Mouse (Mus musculus) heart, embryonic 10.5 days (tissue): ENCODE results near the gene Syt7. TPM values are rescaled to one million over a fixed set of nuclear protein-coding genes. Genes with fewer than 3 reads are reported as not detected.

ENCODE experiments used
- DNase-seq: peaks from one replicate; pipeline ENCODE4 v3.0.0-alpha.2; 2017; ENCODE audit warnings: low spot score
- H3K27ac ChIP-seq: fragments of 300-500 bp; sonication (generic); 2 replicates; pipeline ENCODE4 v1.5.1; 2016; ENCODE audit warnings: mild to moderate bottlenecking
- H3K27me3 ChIP-seq: fragments of 300-500 bp; sonication (generic); 2 replicates; pipeline ENCODE4 v1.6.1; 2016; ENCODE audit warnings: mild to moderate bottlenecking; ENCODE audit not compliant: poor library complexity, insufficient read depth, severe bottlenecking
- H3K36me3 ChIP-seq: fragments of 300-500 bp; sonication (generic); 2 replicates; pipeline ENCODE4 v1.6.1; 2016; ENCODE audit warnings: mild to moderate bottlenecking, moderate library complexity
- H3K4me1 ChIP-seq: fragments of 300-500 bp; sonication (generic); 2 replicates; pipeline ENCODE4 v1.6.1; 2016; ENCODE audit warnings: mild to moderate bottlenecking
- H3K4me3 ChIP-seq: fragments of 300-500 bp; sonication (generic); 2 replicates; pipeline ENCODE4 v1.5.1; 2016; ENCODE audit warnings: mild to moderate bottlenecking, moderate library complexity
- H3K9me3 ChIP-seq: fragments of 300-500 bp; sonication (generic); 2 replicates; pipeline ENCODE4 v1.6.1; 2016; ENCODE audit warnings: mild to moderate bottlenecking, moderate library complexity
- WGBS: fragments of 180-500 bp; shearing (Covaris S2); methylation state at CpG from one replicate; pipeline ENCODE4 v1.1.7; 2016; 5-methylcytosine and 5-hydroxymethylcytosine counted together
- polyA plus RNA-seq: library from polyadenylated mRNA; unstranded; fragments of >200 nt; fragmentation: Nextera tagmentation; extraction: Ambion mirVana; gene quantifications from 2 replicates; pipeline ENCODE4 v1.2.1, GENCODE M21; 2016

Syt7 gene
- polyA plus RNA-seq, 1 experiment from 2014 or later = 0.35 TPM

DNA sequence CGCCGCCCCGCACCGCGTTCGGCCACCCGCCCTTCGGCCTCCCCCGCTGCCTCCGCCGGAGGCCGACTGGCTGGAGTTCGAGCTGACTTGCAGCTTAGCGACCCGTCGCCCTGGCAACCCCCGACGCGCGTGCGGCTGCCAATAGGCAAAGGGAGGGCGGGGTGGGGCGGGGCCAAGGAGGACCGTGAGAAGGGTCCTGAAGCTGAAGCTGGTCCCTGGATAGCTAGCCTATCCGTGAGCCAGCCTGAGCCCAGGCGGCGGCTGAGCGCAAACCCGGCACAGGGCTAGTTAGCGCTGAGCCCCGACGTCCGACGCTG lies 68.6 kb downstream of the Syt7 start:
- Histone ChIP-seq H3K4me1 (peaks cover 21% of the 10 kb centered on the region), H3K4me3 (peak overlapping the region; percentile 64), H3K9me3 (no peaks in the 10 kb centered on the region), H3K27ac (peak overlapping the region; percentile 22; the same call in 1 of the 2 replicates), H3K27me3 (peaks cover 100% of the 10 kb centered on the region), H3K36me3 (no peaks in the 10 kb centered on the region)
- DNase-seq = peak; percentile 94
- WGBS = 1% methylated on average over 28 of the region's 34 CpGs

DNA sequence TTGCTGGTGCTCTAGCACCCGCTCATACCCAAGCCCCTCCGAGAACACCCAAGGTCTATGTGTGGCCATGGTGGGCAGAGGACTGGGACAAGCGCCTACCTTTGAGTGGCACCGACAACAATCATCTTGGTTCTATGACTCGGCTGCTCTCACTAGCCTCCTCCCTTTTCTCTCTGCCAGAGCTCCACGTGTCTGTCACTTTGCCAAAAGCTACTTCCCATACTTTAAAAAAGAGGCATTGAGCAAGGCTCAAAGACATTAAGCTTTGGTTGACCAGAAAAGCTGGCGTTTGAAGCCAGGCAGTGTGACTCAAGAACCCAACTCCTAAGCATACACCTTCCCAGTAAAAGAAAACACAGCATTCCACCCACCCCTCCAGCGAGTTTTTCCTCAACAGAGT lies 69.2 kb downstream of the Syt7 start:
- 26% methylated on average over 8 of the region's 8 CpGs for WGBS
- DNase-seq = no peak
- Histone ChIP-seq H3K9me3 (no peaks in the 10 kb centered on the region), H3K27me3 (peaks cover 100% of the 10 kb centered on the region), H3K27ac (no peak overlapping the region), H3K36me3 (no peaks in the 10 kb centered on the region), H3K4me3 (peak overlapping the region; percentile 64; the same call in 1 of the 2 replicates), H3K4me1 (peaks cover 24% of the 10 kb centered on the region)

DNA sequence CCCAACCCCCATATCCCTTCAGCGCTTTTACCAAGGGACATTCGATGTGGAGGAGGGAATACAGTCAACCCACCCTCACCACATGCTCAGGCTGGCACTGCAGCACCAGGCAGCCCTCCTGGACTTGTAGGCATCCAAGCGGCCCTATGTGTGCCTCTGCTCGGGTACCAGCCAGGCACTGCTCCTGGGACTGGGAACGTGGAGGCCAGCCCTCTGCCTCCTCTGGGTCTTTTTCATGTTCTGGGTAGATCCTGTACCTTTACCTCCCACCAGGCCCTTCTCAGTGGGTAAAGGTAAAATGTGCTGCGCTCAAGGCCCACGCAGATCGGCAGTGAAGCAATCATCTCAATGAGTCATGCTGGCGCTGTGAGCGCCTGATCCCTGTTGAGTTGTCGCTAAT lies 71.0 kb downstream of the Syt7 start:
- 28% methylated on average over 11 of the region's 11 CpGs for WGBS
- H3K4me1 ChIP-seq = peaks cover 24% of the 10 kb centered on the region
- no peaks in the 10 kb centered on the region for H3K9me3 ChIP-seq
- no peaks in the 10 kb centered on the region for H3K36me3 ChIP-seq
- DNase-seq = no peak
- H3K27ac ChIP-seq = no peak overlapping the region
- H3K4me3 ChIP-seq = no peak overlapping the region
- peaks cover 98% of the 10 kb centered on the region for H3K27me3 ChIP-seq

- peaks cover 20% of the 10 kb centered on the region for H3K4me1 ChIP-seq
- H3K27ac ChIP-seq = no peak overlapping the region
- H3K36me3 ChIP-seq = no peaks in the 10 kb centered on the region
- H3K27me3 ChIP-seq = peaks cover 94% of the 10 kb centered on the region
- H3K9me3 ChIP-seq = no peaks in the 10 kb centered on the region
- 39% methylated on average over 7 of the region's 7 CpGs for WGBS
- DNase-seq = no peak
- no peak overlapping the region for H3K4me3 ChIP-seq
These were observed 72.7 kb downstream of the Syt7 start for GRCm38 (mm10) chr19:10461584-10461983.

- DNase-seq = no peak
- Histone ChIP-seq H3K36me3 (no peaks in the 10 kb centered on the region), H3K4me3 (no peak overlapping the region), H3K9me3 (no peaks in the 10 kb centered on the region), H3K27me3 (peaks cover 86% of the 10 kb centered on the region), H3K27ac (no peak overlapping the region), H3K4me1 (peaks cover 13% of the 10 kb centered on the region)
- 36% methylated on average over 4 of the region's 4 CpGs for WGBS
These were observed 75.5 kb downstream of the Syt7 start for GRCm38 (mm10) chr19:10464427-10464826.

DNA sequence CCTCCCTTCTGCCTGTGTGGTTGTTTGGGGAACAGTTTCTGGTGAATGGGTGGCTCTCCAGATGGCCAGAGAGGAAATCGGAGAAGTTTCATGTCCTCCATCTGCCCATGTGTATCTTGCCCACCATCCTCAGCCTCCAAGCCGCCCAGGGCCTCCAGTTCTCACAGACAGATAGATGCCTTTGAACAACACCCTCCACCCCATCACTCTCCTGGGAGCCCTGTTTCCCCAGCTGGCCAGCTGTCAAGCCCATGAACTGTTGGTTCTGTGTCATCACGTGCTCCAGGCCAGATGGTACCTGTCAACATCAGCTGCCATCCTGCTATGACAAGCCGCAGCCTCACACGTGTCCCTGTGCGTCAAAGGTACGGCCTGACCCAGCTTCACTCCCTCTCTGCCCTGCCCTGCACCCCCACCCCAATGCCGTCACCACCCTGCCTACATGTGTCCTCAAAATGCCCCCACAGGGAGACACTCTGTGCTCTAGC lies 80.3 kb downstream of the Syt7 start:
- DNase-seq = no peak
- no peaks in the 10 kb centered on the region for H3K36me3 ChIP-seq
- H3K27me3 ChIP-seq = peaks cover 67% of the 10 kb centered on the region
- H3K4me1 ChIP-seq = peaks cover 19% of the 10 kb centered on the region
- no peak overlapping the region for H3K27ac ChIP-seq
- H3K9me3 ChIP-seq = no peaks in the 10 kb centered on the region
- WGBS = 53% methylated on average over 8 of the region's 8 CpGs
- no peak overlapping the region for H3K4me3 ChIP-seq

- Histone ChIP-seq H3K36me3 (no peaks in the 10 kb centered on the region), H3K4me1 (peaks cover 19% of the 10 kb centered on the region), H3K9me3 (no peaks in the 10 kb centered on the region), H3K27ac (no peak overlapping the region), H3K27me3 (peaks cover 73% of the 10 kb centered on the region), H3K4me3 (no peak overlapping the region)
- WGBS = 64% methylated on average over 3 of the region's 3 CpGs
- no peak for DNase-seq
These were observed 84.1 kb downstream of the Syt7 start for GRCm38 (mm10) chr19:10472958-10473357.

GRCm38 (mm10) chr19:10473779-10474178 lies 84.9 kb downstream of the Syt7 start:
- Histone ChIP-seq H3K9me3 (no peaks in the 10 kb centered on the region), H3K4me1 (peaks cover 18% of the 10 kb centered on the region), H3K36me3 (no peaks in the 10 kb centered on the region), H3K27ac (no peak overlapping the region), H3K27me3 (peaks cover 79% of the 10 kb centered on the region), H3K4me3 (no peak overlapping the region)
- no peak for DNase-seq
- 24% methylated on average over 6 of the region's 6 CpGs for WGBS

DNA sequence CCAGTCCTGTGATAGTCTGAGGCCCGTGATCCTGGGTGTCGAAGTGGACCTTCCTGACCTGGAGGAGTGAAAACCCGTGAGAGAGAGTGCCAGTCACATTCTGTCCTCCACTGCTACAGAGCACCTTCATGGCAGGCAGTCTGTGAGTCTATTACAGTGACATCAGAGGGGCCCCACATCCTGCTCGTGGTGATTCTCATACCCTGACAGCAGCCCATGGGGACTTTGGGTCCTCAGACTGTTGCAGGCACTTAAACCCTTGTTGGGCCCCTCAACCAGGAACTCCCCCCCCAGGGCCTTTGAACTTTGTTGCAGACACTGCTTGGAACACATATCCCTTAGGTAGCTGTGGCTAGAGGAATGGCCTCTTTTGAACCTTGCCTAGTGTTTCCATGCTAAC lies 90.7 kb downstream of the Syt7 start:
- H3K36me3 ChIP-seq = no peaks in the 10 kb centered on the region
- peaks cover 81% of the 10 kb centered on the region for H3K27me3 ChIP-seq
- no peaks in the 10 kb centered on the region for H3K9me3 ChIP-seq
- whole genome bisulfite sequencing = 54% methylated on average over 4 of the region's 4 CpGs
- DNase-seq = no peak
- peaks cover 20% of the 10 kb centered on the region for H3K4me1 ChIP-seq
- no peak overlapping the region for H3K27ac ChIP-seq
- H3K4me3 ChIP-seq = no peak overlapping the region

DNA sequence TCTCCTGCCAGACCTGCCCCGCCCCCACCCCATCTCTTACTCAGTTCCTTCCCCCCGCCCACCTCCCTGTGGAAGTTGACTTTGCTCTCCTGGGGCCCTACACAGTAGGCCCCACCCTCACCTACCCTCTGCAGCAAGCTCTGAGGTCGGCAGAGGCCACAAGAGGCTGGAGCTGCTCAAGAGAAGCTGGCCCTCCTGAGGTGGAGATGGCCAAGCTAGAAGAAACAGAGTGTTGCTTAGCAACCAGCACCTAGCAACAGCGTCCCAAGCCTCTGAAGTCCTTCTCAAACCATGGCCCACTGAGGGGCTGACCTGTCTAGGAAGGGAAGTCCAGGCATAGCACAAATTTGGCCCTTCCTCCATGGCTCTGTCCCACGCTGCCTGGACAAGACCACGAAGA lies 93.8 kb downstream of the Syt7 start, which contains the start of gene Ppp1r32:
Gene Ppp1r32, minus strand, starts transcription at position 226 of the 400 bp plus-strand sequence.
- H3K27ac ChIP-seq = no peak within 1 kb of the TSS
- DNase-seq = peak; percentile 89
- no peak within 1 kb of the TSS for H3K4me3 ChIP-seq
- H3K4me1 ChIP-seq = peaks cover 20% of the 10 kb centered on the region
- H3K36me3 ChIP-seq = no peaks in the 10 kb centered on the region
- WGBS = 26% methylated on average over 6 of the region's 6 CpGs
- no peaks in the 10 kb centered on the region for H3K9me3 ChIP-seq
- peaks cover 81% of the 10 kb centered on the region for H3K27me3 ChIP-seq

DNA sequence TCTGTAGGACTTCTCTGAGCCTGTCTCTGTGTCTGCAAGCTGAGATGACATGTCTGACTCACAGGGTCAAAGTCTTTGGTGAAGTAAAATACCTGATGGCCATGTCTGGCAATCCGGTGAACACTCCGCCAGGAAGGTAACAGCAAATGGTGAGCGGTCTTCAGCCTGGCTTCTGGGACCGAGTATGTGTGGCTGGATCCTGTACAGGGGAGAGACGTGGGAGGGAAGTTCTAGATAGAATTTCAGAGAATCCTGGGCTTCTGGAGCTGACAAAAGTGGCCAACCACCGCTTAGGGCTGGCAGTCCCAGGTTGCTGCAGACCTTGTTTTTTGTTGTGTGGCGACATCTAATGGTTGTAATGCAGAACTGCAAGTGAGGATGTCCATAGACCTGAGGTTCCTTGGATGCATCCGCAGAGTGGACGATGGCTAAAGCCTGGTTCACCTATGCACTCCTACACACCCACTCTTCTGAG lies 97.4 kb downstream of the Syt7 start:
- 18% methylated on average over 9 of the region's 9 CpGs for WGBS
- H3K27ac ChIP-seq = no peak overlapping the region
- no peaks in the 10 kb centered on the region for H3K36me3 ChIP-seq
- H3K9me3 ChIP-seq = no peaks in the 10 kb centered on the region
- peaks cover 20% of the 10 kb centered on the region for H3K4me1 ChIP-seq
- no peak for DNase-seq
- H3K4me3 ChIP-seq = no peak overlapping the region
- H3K27me3 ChIP-seq = peaks cover 82% of the 10 kb centered on the region

DNA sequence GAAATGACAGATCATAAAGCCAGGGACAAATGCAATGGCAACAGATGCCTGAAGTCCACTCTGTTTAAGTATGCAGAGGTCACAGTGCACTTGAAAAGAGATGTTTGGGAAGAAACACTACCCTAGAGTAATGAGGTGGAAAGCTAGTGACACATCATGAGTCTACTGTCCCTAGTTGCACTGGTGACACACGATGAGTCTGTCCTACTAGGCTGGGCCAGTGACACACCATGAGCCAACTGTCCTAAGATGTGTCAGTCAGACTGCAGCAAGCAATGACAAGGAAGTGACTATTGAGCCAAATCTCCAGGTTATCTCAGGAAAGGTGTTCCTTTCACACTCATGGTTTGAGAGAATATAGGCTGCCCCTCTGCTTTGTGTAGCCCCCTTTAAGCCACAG lies 106.8 kb downstream of the Syt7 start:
- WGBS = 88% methylated on average over 1 of the region's 1 CpGs
- no peak overlapping the region for H3K4me3 ChIP-seq
- H3K36me3 ChIP-seq = peaks cover 14% of the 10 kb centered on the region
- peaks cover 13% of the 10 kb centered on the region; the same call in 1 of the 2 replicates for H3K4me1 ChIP-seq
- DNase-seq = no peak
- no peaks in the 10 kb centered on the region for H3K9me3 ChIP-seq
- H3K27ac ChIP-seq = no peak overlapping the region
- peaks cover 26% of the 10 kb centered on the region; the same call in 1 of the 2 replicates for H3K27me3 ChIP-seq

DNA sequence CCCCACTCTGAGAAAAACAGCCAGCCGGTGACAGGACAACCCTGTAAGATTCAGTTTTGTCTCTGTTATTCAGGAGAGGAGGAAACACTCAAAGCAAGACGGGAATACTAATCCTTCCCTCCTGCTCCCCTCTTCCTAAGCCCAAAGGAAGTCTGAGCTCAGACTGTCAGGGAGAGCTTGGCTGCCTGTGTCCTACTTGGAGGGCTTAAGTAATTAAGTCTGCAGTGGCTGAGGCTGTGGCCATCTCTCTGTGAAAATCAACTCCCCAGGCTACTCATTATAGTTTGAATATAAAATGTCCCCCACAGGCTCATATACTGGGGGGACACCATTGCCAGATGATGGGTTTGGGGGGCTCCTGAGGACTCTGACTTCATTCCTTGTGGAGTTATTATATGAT lies 108.1 kb downstream of the Syt7 start:
- 60% methylated on average over 2 of the region's 2 CpGs for WGBS
- Histone ChIP-seq H3K27ac (no peak overlapping the region), H3K27me3 (peaks cover 13% of the 10 kb centered on the region; the same call in 1 of the 2 replicates), H3K4me1 (peaks cover 13% of the 10 kb centered on the region; the same call in 1 of the 2 replicates), H3K4me3 (no peak overlapping the region), H3K9me3 (no peaks in the 10 kb centered on the region), H3K36me3 (peaks cover 27% of the 10 kb centered on the region)
- no peak for DNase-seq
